Mouse (Mus musculus) C2C12 (cell line): ENCODE data around the gene Slc35f6.

ENCODE experiments used
- CEBPB ChIP-seq: IDR thresholded peaks from one replicate; pipeline ENCODE4 v1.6.1; 2011; ENCODE audit warnings: low read depth, mild to moderate bottlenecking, control low read depth, moderate library complexity
- CTCF ChIP-seq: IDR thresholded peaks from one replicate; pipeline ENCODE4 v1.5.1; 2011; ENCODE audit not compliant: control insufficient read depth, insufficient read depth, insufficient read length
- FOSL1 ChIP-seq: IDR thresholded peaks from one replicate; pipeline ENCODE4 v1.8.0; 2011; ENCODE audit warnings: mild to moderate bottlenecking, low read length; ENCODE audit not compliant: poor library complexity, insufficient read depth, severe bottlenecking
- MAX ChIP-seq: IDR thresholded peaks from one replicate; pipeline ENCODE4 v1.6.1; 2011; ENCODE audit warnings: mild to moderate bottlenecking, control low read depth
- MYOD1 ChIP-seq: IDR thresholded peaks from one replicate; pipeline ENCODE4 v1.6.1; 2011; ENCODE audit warnings: low read depth; ENCODE audit not compliant: control insufficient read depth, insufficient read length
- MYOG ChIP-seq: IDR thresholded peaks from one replicate; pipeline ENCODE4 v1.6.1; 2011; ENCODE audit not compliant: control insufficient read depth, insufficient read length; ENCODE audit errors: extremely low read depth
- USF1 ChIP-seq: IDR thresholded peaks from one replicate; pipeline ENCODE4 v1.6.1; 2011; ENCODE audit warnings: low read depth, mild to moderate bottlenecking, control low read depth, moderate library complexity

GRCm38 (mm10) chr5:30651554-30651953 is 3.8 kb downstream of the Slc35f6 start:
- TF ChIP-seq USF1 (no peak), CEBPB (no peak), CTCF (no peak), FOSL1 (peak; percentile 57), MAX (no peak), MYOG (no peak), MYOD1 (no peak)
